Mouse (Mus musculus) lung, postnatal 0 days (tissue): ENCODE measurements around the gene Zp3.

ENCODE experiments used
- CTCF ChIP-seq: IDR thresholded peaks from 2 replicates; pipeline ENCODE4 v1.5.1; 2016; ENCODE audit warnings: antibody characterized with exemption, mild to moderate bottlenecking
- EP300 ChIP-seq: IDR thresholded peaks from 2 replicates; pipeline ENCODE4 v1.6.1; 2016; ENCODE audit warnings: antibody characterized with exemption, mild to moderate bottlenecking, control low read depth

DNA sequence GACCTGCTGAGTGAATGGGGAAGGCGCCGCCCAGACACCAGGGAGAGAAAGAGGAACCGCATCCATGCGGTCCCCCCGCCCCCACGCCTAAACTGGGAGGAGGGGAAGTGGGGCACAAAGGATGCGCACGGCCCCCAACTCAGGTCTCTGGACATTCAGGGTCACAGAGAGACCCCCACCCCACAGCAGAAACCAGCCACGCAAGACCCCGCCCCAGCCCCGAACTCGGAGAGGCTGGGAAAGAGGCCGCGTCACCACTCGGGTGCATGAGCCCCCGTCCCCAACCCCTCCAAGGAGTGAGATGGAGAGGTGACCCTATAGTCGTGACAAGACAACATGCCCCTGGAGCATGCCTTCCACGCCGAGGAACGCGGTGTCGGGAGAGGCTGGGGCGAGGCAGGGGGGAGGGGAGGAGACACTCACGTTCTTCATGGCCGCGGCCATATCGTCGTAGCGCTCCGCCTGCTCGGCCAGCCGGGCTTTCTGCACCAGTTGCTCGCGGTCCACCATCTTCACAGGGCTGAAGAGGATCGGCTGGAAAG, 45.9 kb upstream of the Zp3 start:
- TF ChIP-seq CTCF, result no peak
- TF ChIP-seq EP300, result no peak
